Mouse (Mus musculus): ENCODE results near the gene Gm45521. TPM values are rescaled to one million over a fixed set of nuclear protein-coding genes. Genes with fewer than 3 reads are reported as not detected.

The Gm45521 gene
- polyA plus RNA-seq, 1 experiment from 2014 or later: not detected

GRCm38 (mm10) chr14:7960616-7961015 lies 3.5 kb downstream of the Gm45521 start:
- Histone ChIP-seq H3K36me3 (no peaks in the 10 kb centered on the region), H3K4me1 (no peaks in the 10 kb centered on the region), H3K4me2 (replicated peaks) (no peak overlapping the region), H3K9ac (replicated peaks) (no peak overlapping the region), H3K4me3 (no peak overlapping the region), H3K9me3 (no peaks in the 10 kb centered on the region), H3K27ac (replicated peaks) (no peak overlapping the region), H3K27me3 (no peaks in the 10 kb centered on the region)
- WGBS: 49% methylated on average over 11 of the region's 11 CpGs
- peak; percentile 27 for ATAC-seq (replicated peaks)

- WGBS: 34% methylated on average over 5 of the region's 5 CpGs
- Histone ChIP-seq H3K4me1 (no peaks in the 10 kb centered on the region), H3K27ac (replicated peaks) (no peak overlapping the region), H3K27me3 (no peaks in the 10 kb centered on the region), H3K4me3 (no peak overlapping the region), H3K9ac (replicated peaks) (no peak overlapping the region), H3K4me2 (replicated peaks) (no peak overlapping the region), H3K36me3 (no peaks in the 10 kb centered on the region), H3K9me3 (no peaks in the 10 kb centered on the region)
- ATAC-seq (replicated peaks): no peak
Observed at GRCm38 (mm10) chr14:7961714-7962113, 4.6 kb downstream of the Gm45521 start.

GRCm38 (mm10) chr14:7962626-7963025 lies 5.5 kb downstream of the Gm45521 start:
- no peaks in the 10 kb centered on the region for H3K27me3 ChIP-seq
- H3K4me2 ChIP-seq (replicated peaks): no peak overlapping the region
- H3K27ac ChIP-seq (replicated peaks): no peak overlapping the region
- no peaks in the 10 kb centered on the region for H3K36me3 ChIP-seq
- ATAC-seq (replicated peaks): no peak
- H3K4me3 ChIP-seq: no peak overlapping the region
- H3K4me1 ChIP-seq: no peaks in the 10 kb centered on the region
- 71% methylated on average over 2 of the region's 2 CpGs for WGBS
- H3K9ac ChIP-seq (replicated peaks): no peak overlapping the region
- no peaks in the 10 kb centered on the region for H3K9me3 ChIP-seq

GRCm38 (mm10) chr14:7963160-7963559 lies 6.1 kb downstream of the Gm45521 start:
- WGBS: 69% methylated on average over 7 of the region's 7 CpGs
- H3K27me3 ChIP-seq: no peaks in the 10 kb centered on the region

GRCm38 (mm10) chr14:7964219-7964889 lies 7.3 kb downstream of the Gm45521 start:
- WGBS: 54% methylated on average over 11 of the region's 11 CpGs

More at GRCm38 (mm10) chr14:7963160-7963559, 6.1 kb downstream of the Gm45521 start:
- no peak for ATAC-seq (replicated peaks)
- Histone ChIP-seq H3K4me1 (no peaks in the 10 kb centered on the region), H3K36me3 (no peaks in the 10 kb centered on the region), H3K27ac (replicated peaks) (no peak overlapping the region), H3K4me2 (replicated peaks) (no peak overlapping the region), H3K4me3 (no peak overlapping the region), H3K9me3 (no peaks in the 10 kb centered on the region), H3K9ac (replicated peaks) (no peak overlapping the region)

GRCm38 (mm10) chr14:7971889-7972493 lies 14.9 kb downstream of the Gm45521 start:
- no peak overlapping the region for H3K4me3 ChIP-seq
- H3K27ac ChIP-seq (replicated peaks): no peak overlapping the region
- WGBS: 72% methylated on average over 10 of the region's 10 CpGs
- no peaks in the 10 kb centered on the region for H3K4me1 ChIP-seq
- no peak overlapping the region for H3K9ac ChIP-seq (replicated peaks)
- H3K4me2 ChIP-seq (replicated peaks): no peak overlapping the region
- no peaks in the 10 kb centered on the region for H3K9me3 ChIP-seq
- H3K36me3 ChIP-seq: no peaks in the 10 kb centered on the region
- no peaks in the 10 kb centered on the region for H3K27me3 ChIP-seq
- ATAC-seq (replicated peaks): no peak

More at GRCm38 (mm10) chr14:7964219-7964889, 7.3 kb downstream of the Gm45521 start:
- H3K27me3 ChIP-seq: no peaks in the 10 kb centered on the region
- peak; percentile 78 for ATAC-seq (replicated peaks)
- no peaks in the 10 kb centered on the region for H3K4me1 ChIP-seq
- H3K9ac ChIP-seq (replicated peaks): no peak overlapping the region
- H3K9me3 ChIP-seq: no peaks in the 10 kb centered on the region
- H3K4me2 ChIP-seq (replicated peaks): no peak overlapping the region
- no peaks in the 10 kb centered on the region for H3K36me3 ChIP-seq
- no peak overlapping the region for H3K27ac ChIP-seq (replicated peaks)
- no peak overlapping the region for H3K4me3 ChIP-seq

- 82% methylated on average over 1 of the region's 1 CpGs for WGBS
- ATAC-seq (replicated peaks): no peak
- no peak overlapping the region for H3K4me2 ChIP-seq (replicated peaks)
- H3K9ac ChIP-seq (replicated peaks): no peak overlapping the region
- no peaks in the 10 kb centered on the region for H3K27me3 ChIP-seq
- H3K4me3 ChIP-seq: no peak overlapping the region
- H3K36me3 ChIP-seq: no peaks in the 10 kb centered on the region
- H3K4me1 ChIP-seq: no peaks in the 10 kb centered on the region
- no peak overlapping the region for H3K27ac ChIP-seq (replicated peaks)
- H3K9me3 ChIP-seq: no peaks in the 10 kb centered on the region
Observed at GRCm38 (mm10) chr14:7974643-7975042, 17.6 kb downstream of the Gm45521 start.

GRCm38 (mm10) chr14:7975177-7975576 lies 18.1 kb downstream of the Gm45521 start:
- no peak overlapping the region for H3K4me3 ChIP-seq
- no peak overlapping the region for H3K27ac ChIP-seq (replicated peaks)
- WGBS: 88% methylated on average over 6 of the region's 6 CpGs
- H3K27me3 ChIP-seq: no peaks in the 10 kb centered on the region
- H3K36me3 ChIP-seq: no peaks in the 10 kb centered on the region
- no peaks in the 10 kb centered on the region for H3K9me3 ChIP-seq
- no peaks in the 10 kb centered on the region for H3K4me1 ChIP-seq
- no peak for ATAC-seq (replicated peaks)
- no peak overlapping the region for H3K9ac ChIP-seq (replicated peaks)
- H3K4me2 ChIP-seq (replicated peaks): no peak overlapping the region

- H3K4me1 ChIP-seq: no peaks in the 10 kb centered on the region
- 98% methylated on average over 1 of the region's 1 CpGs for WGBS
- H3K9ac ChIP-seq (replicated peaks): no peak overlapping the region
- no peaks in the 10 kb centered on the region for H3K36me3 ChIP-seq
- no peaks in the 10 kb centered on the region for H3K27me3 ChIP-seq
- H3K4me3 ChIP-seq: no peak overlapping the region
- H3K4me2 ChIP-seq (replicated peaks): no peak overlapping the region
- ATAC-seq (replicated peaks): no peak
- H3K9me3 ChIP-seq: no peaks in the 10 kb centered on the region
- no peak overlapping the region for H3K27ac ChIP-seq (replicated peaks)
Observed at GRCm38 (mm10) chr14:7977471-7977870, 20.4 kb downstream of the Gm45521 start.

GRCm38 (mm10) chr14:7978183-7978582 lies 21.1 kb downstream of the Gm45521 start:
- no peaks in the 10 kb centered on the region for H3K36me3 ChIP-seq
- ATAC-seq (replicated peaks): no peak
- WGBS: 81% methylated on average over 1 of the region's 1 CpGs
- no peak overlapping the region for H3K4me3 ChIP-seq
- no peak overlapping the region for H3K9ac ChIP-seq (replicated peaks)
- no peaks in the 10 kb centered on the region for H3K4me1 ChIP-seq
- H3K27ac ChIP-seq (replicated peaks): no peak overlapping the region
- H3K27me3 ChIP-seq: no peaks in the 10 kb centered on the region
- H3K9me3 ChIP-seq: no peaks in the 10 kb centered on the region
- no peak overlapping the region for H3K4me2 ChIP-seq (replicated peaks)

GRCm38 (mm10) chr14:7981226-7981625 lies 24.1 kb downstream of the Gm45521 start:
- no peaks in the 10 kb centered on the region for H3K27me3 ChIP-seq
- H3K36me3 ChIP-seq: no peaks in the 10 kb centered on the region

GRCm38 (mm10) chr14:7986913-7987312 lies 29.8 kb downstream of the Gm45521 start:
- no peaks in the 10 kb centered on the region for H3K4me1 ChIP-seq
- H3K27me3 ChIP-seq: no peaks in the 10 kb centered on the region
- H3K36me3 ChIP-seq: no peaks in the 10 kb centered on the region
- no peak overlapping the region for H3K9ac ChIP-seq (replicated peaks)
- no peak overlapping the region for H3K4me2 ChIP-seq (replicated peaks)
- WGBS: 97% methylated on average over 6 of the region's 6 CpGs
- no peaks in the 10 kb centered on the region for H3K9me3 ChIP-seq
- H3K4me3 ChIP-seq: no peak overlapping the region
- ATAC-seq (replicated peaks): no peak
- H3K27ac ChIP-seq (replicated peaks): no peak overlapping the region

More at GRCm38 (mm10) chr14:7981226-7981625, 24.1 kb downstream of the Gm45521 start:
- WGBS: 89% methylated on average over 1 of the region's 1 CpGs
- Histone ChIP-seq H3K4me2 (replicated peaks) (no peak overlapping the region), H3K4me3 (no peak overlapping the region), H3K4me1 (no peaks in the 10 kb centered on the region), H3K9me3 (no peaks in the 10 kb centered on the region), H3K9ac (replicated peaks) (no peak overlapping the region), H3K27ac (replicated peaks) (no peak overlapping the region)
- no peak for ATAC-seq (replicated peaks)

GRCm38 (mm10) chr14:7989371-7989770 lies 32.3 kb downstream of the Gm45521 start:
- Histone ChIP-seq H3K4me1 (no peaks in the 10 kb centered on the region), H3K9me3 (no peaks in the 10 kb centered on the region), H3K36me3 (no peaks in the 10 kb centered on the region), H3K27me3 (no peaks in the 10 kb centered on the region), H3K4me2 (replicated peaks) (no peak overlapping the region), H3K9ac (replicated peaks) (no peak overlapping the region), H3K27ac (replicated peaks) (no peak overlapping the region), H3K4me3 (no peak overlapping the region)
- WGBS: 41% methylated on average over 1 of the region's 1 CpGs
- no peak for ATAC-seq (replicated peaks)
